Mouse (Mus musculus) brain, adult 2 months (tissue): ENCODE data around the gene Fbxo2.
"Not testable (repeated sequence)": the region's sequence is repeated elsewhere in the genome, so short reads cannot be mapped to it uniquely, and the experiment has no call there.

Source experiments
- DNase-seq: peaks from one replicate; pipeline ENCODE4 v3.0.0; 2011; ENCODE audit warnings: low read depth, low spot score

Fbxo2 gene

GRCm38 (mm10) chr4:148174495-148174862 lies 14.1 kb downstream of the Fbxo2 start:
- DNase-seq, result no peak

- DNase-seq, result not testable (repeated sequence)
Observed at GRCm38 (mm10) chr4:148176603-148177002, 16.2 kb downstream of the Fbxo2 start.

- peak; percentile 61 for DNase-seq
Observed at GRCm38 (mm10) chr4:148177716-148178115, 17.3 kb downstream of the Fbxo2 start.

- peak; percentile 62 for DNase-seq
Observed at GRCm38 (mm10) chr4:148181483-148181882, 21.1 kb downstream of the Fbxo2 start.

- no peak for DNase-seq
Observed at GRCm38 (mm10) chr4:148182363-148182762, 21.9 kb downstream of the Fbxo2 start.

- DNase-seq, result no peak
Observed at GRCm38 (mm10) chr4:148184564-148184963, 24.1 kb downstream of the Fbxo2 start.

GRCm38 (mm10) chr4:148185819-148186218 lies 25.4 kb downstream of the Fbxo2 start:
- DNase-seq, result no peak

GRCm38 (mm10) chr4:148188767-148189166 lies 28.3 kb downstream of the Fbxo2 start:
- not testable (repeated sequence) for DNase-seq

- DNase-seq, result no peak
Observed at GRCm38 (mm10) chr4:148192707-148193245, 32.4 kb downstream of the Fbxo2 start.

- no peak for DNase-seq
Observed at GRCm38 (mm10) chr4:148194400-148194799, 34.0 kb downstream of the Fbxo2 start.

- peak; percentile 20 for DNase-seq
Observed at GRCm38 (mm10) chr4:148198721-148199120, 38.3 kb downstream of the Fbxo2 start.

GRCm38 (mm10) chr4:148203557-148203956 lies 43.1 kb downstream of the Fbxo2 start:
- no peak for DNase-seq

GRCm38 (mm10) chr4:148204061-148204872 lies 43.8 kb downstream of the Fbxo2 start:
- DNase-seq, result no peak

GRCm38 (mm10) chr4:148204873-148205232 lies 44.4 kb downstream of the Fbxo2 start:
- DNase-seq, result no peak

- peak; percentile 88 for DNase-seq
Observed at GRCm38 (mm10) chr4:148214460-148215136, 54.2 kb downstream of the Fbxo2 start.

- peak; percentile 27 for DNase-seq
Observed at GRCm38 (mm10) chr4:148215264-148215900, 55.0 kb downstream of the Fbxo2 start.
